Mouse (Mus musculus) brain, embryonic 14.5 days (tissue): ENCODE measurements around the gene Myocd.

Source experiments
- CTCF ChIP-seq: fragments of 200-500 bp; IDR thresholded peaks from 2 replicates; pipeline ENCODE4 v1.5.1; 2012; ENCODE audit warnings: inconsistent platforms, mild to moderate bottlenecking, moderate library complexity, borderline replicate concordance; ENCODE audit not compliant: insufficient read depth, insufficient read length; ENCODE audit errors: extremely low read depth
- POLR2A ChIP-seq: fragments of 200-500 bp; IDR thresholded peaks from 2 replicates; pipeline ENCODE4 v1.6.1; 2012; ENCODE audit warnings: mild to moderate bottlenecking, inconsistent platforms, borderline replicate concordance; ENCODE audit not compliant: poor library complexity, insufficient read depth, insufficient read length, severe bottlenecking; ENCODE audit errors: extremely low read depth

DNA sequence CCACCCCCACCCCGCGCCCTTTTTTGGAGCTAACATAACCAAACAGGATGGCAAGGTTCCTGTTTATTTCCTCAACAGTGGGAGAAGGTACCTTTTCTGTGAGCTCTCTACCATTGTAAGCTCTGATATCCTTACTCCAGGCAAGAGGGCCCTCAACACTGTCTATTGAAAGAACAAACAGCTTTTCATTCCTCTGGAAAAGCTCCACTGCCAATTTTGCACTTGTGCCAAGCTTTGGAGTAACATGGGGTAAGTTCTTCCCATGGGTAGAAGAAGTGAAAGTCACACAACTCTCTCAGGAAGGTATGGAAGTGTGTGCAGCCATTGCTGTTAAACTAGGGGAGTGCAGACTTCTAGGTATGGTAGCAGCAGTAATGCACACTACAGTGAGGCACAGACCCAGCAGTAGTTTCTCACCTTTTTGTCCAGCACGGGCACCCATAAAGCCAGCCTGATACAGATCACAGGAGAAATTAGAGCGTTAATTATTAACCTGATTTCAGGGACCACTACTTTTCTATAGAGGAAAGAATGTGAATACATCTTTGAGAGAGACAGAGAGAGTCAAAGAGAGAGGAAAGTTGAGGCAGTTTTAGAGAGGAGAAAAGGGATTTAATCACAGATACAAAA is 99.6 kb downstream of the Myocd start:
- no peak for TF ChIP-seq CTCF
- no peak for TF ChIP-seq POLR2A
